Mouse (Mus musculus) layer of hippocampus, adult 8-10 months (tissue): ENCODE data around the gene Jpt1. TPM values are rescaled to one million over a fixed set of nuclear protein-coding genes. Genes with fewer than 3 reads are reported as not detected.
A peak's percentile ranks its signal among the peaks of the same experiment; 100 is the strongest.
"Not testable (repeated sequence)": the region's sequence is repeated elsewhere in the genome, so short reads cannot be mapped to it uniquely, and the experiment has no call there.

Experiments used
- DNase-seq, 2 experiments: peaks; one replicate each; pipeline ENCODE4 v3.0.0; 2022; ENCODE audit warnings: low spot score in 2 of 2
- total RNA-seq, 4 experiments: library from RNA; stranded (reverse); gene quantifications; 2 replicates each; pipeline ENCODE4 v1.2.4; 2022

The Jpt1 gene
- total RNA-seq, 4 experiments from 2014 or later: 109 to 139 (median 124) TPM

- DNase-seq: not testable (repeated sequence)
Observed at GRCm38 (mm10) chr11:115476630-115477029, 37.6 kb downstream of the Jpt1 start.

GRCm38 (mm10) chr11:115475758-115476237, 38.4 kb downstream of the Jpt1 start:
- DNase-seq: no peak

- DNase-seq: peak; percentile 92
Observed at GRCm38 (mm10) chr11:115475025-115475757, 39.0 kb downstream of the Jpt1 start, which contains the start of gene Armc7. Armc7 (plus strand) TSS chr11:115475667.

- peak; percentile 95 to 99 for DNase-seq
Observed at GRCm38 (mm10) chr11:115473626-115474275, 40.4 kb downstream of the Jpt1 start.

GRCm38 (mm10) chr11:115472183-115472582, 42.0 kb downstream of the Jpt1 start:
- no peak for DNase-seq

GRCm38 (mm10) chr11:115467217-115467618, 47.0 kb downstream of the Jpt1 start:
- DNase-seq: no peak

- no peak for DNase-seq
Observed at GRCm38 (mm10) chr11:115464851-115465250, 49.3 kb downstream of the Jpt1 start.

- DNase-seq: no peak
Observed at GRCm38 (mm10) chr11:115463397-115463796, 50.8 kb downstream of the Jpt1 start.

GRCm38 (mm10) chr11:115462243-115462891, 51.8 kb downstream of the Jpt1 start, which contains the start of gene Slc16a5:
Slc16a5 (plus strand) TSS chr11:115462474.
- no peak for DNase-seq

- no peak for DNase-seq
Observed at GRCm38 (mm10) chr11:115461846-115462242, 52.3 kb downstream of the Jpt1 start.

- DNase-seq: no peak
Observed at GRCm38 (mm10) chr11:115460976-115461375, 53.2 kb downstream of the Jpt1 start.

GRCm38 (mm10) chr11:115457405-115457804, 56.8 kb downstream of the Jpt1 start:
- DNase-seq: no peak

- DNase-seq: no peak
Observed at GRCm38 (mm10) chr11:115456182-115456581, 58.0 kb downstream of the Jpt1 start.

GRCm38 (mm10) chr11:115455619-115456018, 58.6 kb downstream of the Jpt1 start:
- DNase-seq: no peak

GRCm38 (mm10) chr11:115454822-115455221, 59.4 kb downstream of the Jpt1 start:
- DNase-seq: not testable (repeated sequence)

- DNase-seq: no peak
Observed at GRCm38 (mm10) chr11:115453306-115453705, 60.9 kb downstream of the Jpt1 start.

GRCm38 (mm10) chr11:115452281-115452860, 61.8 kb downstream of the Jpt1 start:
- no peak for DNase-seq

- no peak for DNase-seq
Observed at GRCm38 (mm10) chr11:115451781-115452241, 62.4 kb downstream of the Jpt1 start.

- DNase-seq: no peak
Observed at GRCm38 (mm10) chr11:115450176-115450575, 64.0 kb downstream of the Jpt1 start.

GRCm38 (mm10) chr11:115448998-115449397, 65.2 kb downstream of the Jpt1 start:
- DNase-seq: no peak

GRCm38 (mm10) chr11:115448075-115448474, 66.1 kb downstream of the Jpt1 start:
- no peak for DNase-seq
